Mouse (Mus musculus): ENCODE data around the gene Micu1. TPM values are rescaled to one million over a fixed set of nuclear protein-coding genes. Genes with fewer than 3 reads are reported as not detected.

Gene Micu1
- polyA plus RNA-seq, 1 experiment from 2014 or later: 26.4 TPM

DNA sequence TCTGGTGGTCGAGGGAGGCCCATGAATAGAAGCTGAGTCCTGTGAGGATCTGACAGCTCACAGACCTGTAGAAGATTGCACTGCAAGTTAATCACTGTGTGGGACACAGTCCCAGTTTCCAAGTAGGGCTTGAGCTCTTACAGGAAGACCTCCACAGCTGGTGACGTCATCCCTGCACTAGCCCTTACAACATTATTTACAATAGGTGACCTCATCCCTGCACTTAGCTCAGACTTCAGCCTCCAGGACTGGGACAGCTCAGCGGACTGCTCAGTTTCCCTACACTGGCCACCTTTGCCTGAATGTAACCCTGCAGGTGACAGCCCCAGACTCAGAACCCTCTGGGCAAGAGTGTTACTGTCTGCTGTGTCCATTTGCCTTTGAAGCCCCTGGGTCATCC lies 75.0 kb downstream of the Micu1 start:
- H3K4me2 ChIP-seq (ENCODE audit: low read depth, low read length): no peak overlapping the region
- DNase-seq: peak; percentile 56
- 67% methylated on average over 3 of the region's 3 CpGs for WGBS (ENCODE audit: insufficient replicate concordance)

DNA sequence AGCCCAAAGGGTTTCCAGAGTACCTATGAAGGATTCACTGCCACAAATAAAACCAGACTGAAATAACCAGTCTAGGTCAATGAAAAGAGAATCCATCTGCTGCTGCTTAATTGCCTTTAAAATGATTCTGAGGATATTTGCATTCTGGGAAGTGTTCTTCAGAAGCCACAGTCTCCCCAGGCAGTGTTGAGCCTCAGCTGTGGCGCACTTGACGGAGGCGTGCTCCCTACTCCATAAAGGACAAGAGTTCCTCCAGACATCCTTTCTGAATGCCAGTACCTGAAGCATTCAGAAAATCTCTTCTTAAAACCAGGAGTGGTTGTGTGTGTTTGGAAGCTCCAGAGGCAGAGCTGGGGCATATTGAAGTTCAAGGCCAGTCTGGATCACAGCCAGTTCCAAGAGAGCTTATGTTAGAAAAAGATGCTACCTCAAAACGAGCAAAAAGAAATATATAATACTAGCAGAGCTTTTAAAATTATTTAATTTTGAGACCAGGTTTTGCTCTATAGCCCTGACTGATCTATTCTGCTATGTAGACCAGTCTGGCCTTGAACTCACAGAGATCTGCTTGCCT lies 75.9 kb downstream of the Micu1 start:
- no peak for TF ChIP-seq CTCF (IDR thresholded peaks at IDR 0.05; ENCODE audit: low read depth)
- no peak for TF ChIP-seq EP300 (IDR thresholded peaks at IDR 0.05; ENCODE audit: low read depth)
- no peak for DNase-seq
- peaks cover 5% of the 10 kb centered on the region; the same call in 1 of the 2 replicates for H3K4me1 ChIP-seq (ENCODE audit: insufficient read depth)
- ATAC-seq: no peak
- H3K9ac ChIP-seq (replicated peaks): no peak overlapping the region
- no peak overlapping the region for H3K4me2 ChIP-seq (ENCODE audit: low read depth, low read length)
- WGBS (ENCODE audit: insufficient replicate concordance): 80% methylated on average over 4 of the region's 4 CpGs
- no peak overlapping the region for H3K4me3 ChIP-seq (ENCODE audit: low read depth, low read length)
- H3K36me3 ChIP-seq (replicated peaks; ENCODE audit: insufficient read depth, low read length): peaks cover 6% of the 10 kb centered on the region; the same call in 1 of the 2 replicates
- H3K27me3 ChIP-seq (ENCODE audit: insufficient read depth, low read length): no peaks in the 10 kb centered on the region
- H3K27ac ChIP-seq (ENCODE audit: low read depth): peak overlapping the region; percentile 66; the same call in 1 of the 2 replicates
- no peaks in the 10 kb centered on the region for H3K9me3 ChIP-seq (ENCODE audit: low read length)

More for the DNA sequence above, 75.0 kb downstream of the Micu1 start:
- TF ChIP-seq CTCF (IDR thresholded peaks at IDR 0.05; ENCODE audit: low read depth): no peak
- no peak for TF ChIP-seq EP300 (IDR thresholded peaks at IDR 0.05; ENCODE audit: low read depth)
- Histone ChIP-seq H3K27me3 (ENCODE audit: insufficient read depth, low read length) (no peaks in the 10 kb centered on the region), H3K9ac (replicated peaks) (0 out of 2 replicates have a peak overlapping the region, but pooled peaks have one; percentile 6), H3K4me3 (ENCODE audit: low read depth, low read length) (no peak overlapping the region), H3K27ac (ENCODE audit: low read depth) (peak overlapping the region; percentile 66), H3K9me3 (ENCODE audit: low read length) (no peaks in the 10 kb centered on the region), H3K36me3 (replicated peaks; ENCODE audit: insufficient read depth, low read length) (peaks cover 6% of the 10 kb centered on the region; the same call in 1 of the 2 replicates), H3K4me1 (ENCODE audit: insufficient read depth) (peaks cover 5% of the 10 kb centered on the region; the same call in 1 of the 2 replicates)
- peak; percentile 92 for ATAC-seq

DNA sequence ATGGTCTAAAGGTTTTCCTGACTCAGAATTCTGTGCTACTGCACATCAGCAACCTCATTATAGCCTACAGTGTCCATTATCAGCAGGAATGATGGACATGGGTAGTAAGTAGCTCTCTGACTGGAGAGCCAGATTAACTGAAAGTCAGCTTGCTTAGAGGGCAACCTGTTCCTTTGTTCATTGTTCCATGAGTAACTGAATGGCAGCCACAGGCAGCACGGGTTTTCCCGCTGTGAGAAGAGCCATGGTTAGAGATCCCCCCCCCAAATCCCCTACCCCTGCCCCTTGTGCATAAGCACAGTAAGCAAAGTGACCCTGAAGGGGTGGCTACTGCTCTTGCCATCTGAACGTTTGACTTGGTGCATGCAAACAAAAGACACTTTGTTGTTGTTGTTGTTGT lies 78.4 kb downstream of the Micu1 start:
- Histone ChIP-seq H3K27ac (ENCODE audit: low read depth) (no peak overlapping the region), H3K27me3 (ENCODE audit: insufficient read depth, low read length) (no peaks in the 10 kb centered on the region), H3K9ac (replicated peaks) (no peak overlapping the region), H3K4me1 (ENCODE audit: insufficient read depth) (no peaks in the 10 kb centered on the region), H3K9me3 (ENCODE audit: low read length) (no peaks in the 10 kb centered on the region), H3K36me3 (replicated peaks; ENCODE audit: insufficient read depth, low read length) (peaks cover 6% of the 10 kb centered on the region; the same call in 1 of the 2 replicates), H3K4me3 (ENCODE audit: low read depth, low read length) (no peak overlapping the region), H3K4me2 (ENCODE audit: low read depth, low read length) (no peak overlapping the region)
- TF ChIP-seq CTCF (IDR thresholded peaks at IDR 0.05; ENCODE audit: low read depth) (no peak), EP300 (IDR thresholded peaks at IDR 0.05; ENCODE audit: low read depth) (no peak)
- DNase-seq (no peak), ATAC-seq (no peak)
- WGBS (ENCODE audit: insufficient replicate concordance): 67% methylated on average over 3 of the region's 3 CpGs

DNA sequence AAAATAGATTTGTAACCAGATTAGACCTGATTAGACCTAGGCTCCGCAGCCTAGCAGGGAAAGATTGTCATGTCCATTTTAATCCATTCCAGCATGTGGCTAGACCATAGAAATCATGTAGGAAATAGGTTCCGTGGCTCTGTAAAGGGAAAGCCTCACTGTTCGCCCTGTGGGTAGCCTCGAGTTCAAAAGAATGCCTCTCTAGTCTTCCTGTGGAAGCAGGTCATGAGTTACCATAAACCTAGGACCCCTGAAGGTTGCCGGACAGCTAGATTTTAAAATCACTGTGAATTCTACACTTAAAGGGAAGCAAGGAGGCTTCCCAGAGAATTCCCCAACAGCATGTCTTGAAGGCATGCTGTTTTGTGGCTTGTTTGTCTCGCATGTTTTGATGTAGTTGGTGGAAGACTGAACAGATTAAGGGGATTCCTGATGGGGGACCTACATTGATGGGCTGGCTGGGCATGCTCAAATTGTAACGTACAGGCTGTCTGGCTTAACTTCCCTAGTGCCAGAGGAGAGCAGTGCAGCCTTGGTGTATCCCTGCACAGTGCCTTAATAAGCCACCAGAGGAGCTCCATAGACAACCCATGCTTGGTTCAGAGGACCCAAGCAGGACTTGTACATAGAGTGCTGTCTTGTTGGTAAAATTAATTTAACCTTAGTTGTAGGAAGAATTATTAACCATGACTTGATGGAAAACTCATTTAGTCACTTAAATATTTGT lies 79.1 kb downstream of the Micu1 start:
- peaks cover under 1% of the 10 kb centered on the region; the same call in 1 of the 2 replicates for H3K36me3 ChIP-seq (replicated peaks; ENCODE audit: insufficient read depth, low read length)
- no peaks in the 10 kb centered on the region for H3K4me1 ChIP-seq (ENCODE audit: insufficient read depth)
- no peak for TF ChIP-seq EP300 (IDR thresholded peaks at IDR 0.05; ENCODE audit: low read depth)
- 0 out of 2 replicates have a peak, but pooled peaks have one; percentile 8 for TF ChIP-seq CTCF (IDR thresholded peaks at IDR 0.05; ENCODE audit: low read depth)
- H3K9ac ChIP-seq (replicated peaks): no peak overlapping the region
- ATAC-seq: no peak
- no peak for DNase-seq
- WGBS (ENCODE audit: insufficient replicate concordance): 77% methylated on average over 7 of the region's 7 CpGs
- H3K27me3 ChIP-seq (ENCODE audit: insufficient read depth, low read length): no peaks in the 10 kb centered on the region
- H3K9me3 ChIP-seq (ENCODE audit: low read length): no peaks in the 10 kb centered on the region
- no peak overlapping the region for H3K4me3 ChIP-seq (ENCODE audit: low read depth, low read length)
- no peak overlapping the region for H3K4me2 ChIP-seq (ENCODE audit: low read depth, low read length)
- H3K27ac ChIP-seq (ENCODE audit: low read depth): no peak overlapping the region

DNA sequence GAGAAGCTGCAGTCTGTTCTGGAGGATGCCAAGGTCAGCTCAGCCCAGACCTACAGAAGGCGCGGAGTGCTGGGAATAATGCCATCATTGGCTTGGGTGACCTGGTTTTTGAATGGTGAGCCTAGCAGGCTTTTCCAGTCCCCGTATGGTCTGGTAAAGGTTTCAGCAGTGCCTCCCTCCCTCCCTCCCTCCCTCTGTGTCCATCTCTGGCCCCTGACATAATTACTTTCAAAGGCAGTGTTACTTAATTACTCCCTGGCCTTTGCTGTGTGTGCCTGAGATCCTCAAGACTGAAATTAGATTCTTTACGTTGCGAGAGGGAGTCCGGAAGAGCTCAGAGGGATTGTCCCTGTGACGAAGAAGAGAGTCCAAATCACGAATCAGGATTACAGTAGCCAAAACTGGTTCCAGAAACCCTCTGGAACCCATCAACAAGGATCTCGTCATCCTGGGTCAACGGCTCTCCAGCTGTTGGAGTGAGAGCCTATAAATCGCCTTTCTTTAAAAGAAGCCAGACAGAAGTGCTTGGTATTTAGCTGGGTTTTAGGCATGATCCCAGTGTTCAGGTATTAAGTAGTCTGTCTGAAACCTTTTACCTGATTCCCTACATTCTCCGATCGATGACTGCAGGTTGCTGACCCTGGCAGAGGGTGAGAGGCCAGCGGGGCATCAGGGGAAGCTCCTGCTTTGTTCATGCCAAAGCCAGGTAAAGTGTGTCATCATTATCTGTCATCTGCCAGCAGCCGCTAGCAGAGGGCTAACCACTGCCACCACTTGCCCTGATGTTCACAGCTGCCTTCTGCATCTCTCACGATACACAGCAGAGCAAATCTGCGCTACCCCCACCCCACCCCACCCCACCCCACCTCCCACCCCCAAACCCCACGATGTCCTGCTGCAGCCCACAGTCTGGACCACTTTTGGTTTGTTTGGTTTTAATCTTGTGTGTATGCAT lies 82.7 kb downstream of the Micu1 start:
- H3K4me2 ChIP-seq (ENCODE audit: low read depth, low read length): no peak overlapping the region
- H3K27ac ChIP-seq (ENCODE audit: low read depth): no peak overlapping the region
- TF ChIP-seq EP300 (IDR thresholded peaks at IDR 0.05; ENCODE audit: low read depth) (no peak), CTCF (IDR thresholded peaks at IDR 0.05; ENCODE audit: low read depth) (no peak)
- ATAC-seq (peak; percentile 72), DNase-seq (no peak)
- peaks cover 12% of the 10 kb centered on the region; the same call in 1 of the 2 replicates for H3K36me3 ChIP-seq (replicated peaks; ENCODE audit: insufficient read depth, low read length)
- no peak overlapping the region for H3K9ac ChIP-seq (replicated peaks)
- H3K27me3 ChIP-seq (ENCODE audit: insufficient read depth, low read length): no peaks in the 10 kb centered on the region
- H3K4me3 ChIP-seq (ENCODE audit: low read depth, low read length): no peak overlapping the region
- 84% methylated on average over 18 of the region's 18 CpGs for WGBS (ENCODE audit: insufficient replicate concordance)
- H3K4me1 ChIP-seq (ENCODE audit: insufficient read depth): no peaks in the 10 kb centered on the region
- no peaks in the 10 kb centered on the region for H3K9me3 ChIP-seq (ENCODE audit: low read length)
